Mouse (Mus musculus) liver, embryonic 14.5 days (tissue): ENCODE measurements around the gene Tmem127. TPM values are rescaled to one million over a fixed set of nuclear protein-coding genes. Genes with fewer than 3 reads are reported as not detected.

Experiments
- ATAC-seq: fragments of 200-750 bp; cut with Nextera tagmentation; 2 replicates; pipeline ENCODE4 v1.8.0; 2017; ENCODE audit warnings: moderate number of reproducible peaks, mild to moderate bottlenecking, moderate library complexity; ENCODE audit not compliant: insufficient read depth
- DNase-seq, 3 experiments: peaks; one replicate each; pipeline ENCODE4 v3.0.0-alpha.2; 2012 to 2013; ENCODE audit warnings: low read depth in 3 of 3, low spot score in 3 of 3
- H3K27ac ChIP-seq: fragments of 300-500 bp; sonication (generic); 2 replicates; pipeline ENCODE4 v1.5.1; 2014; ENCODE audit warnings: moderate library complexity, mild to moderate bottlenecking, control low read depth, inconsistent platforms
- H3K27me3 ChIP-seq: fragments of 300-500 bp; sonication (generic); 2 replicates; pipeline ENCODE4 v1.6.1; 2014; ENCODE audit warnings: mild to moderate bottlenecking, low read length, moderate library complexity; ENCODE audit not compliant: control insufficient read depth, insufficient read depth
- H3K36me3 ChIP-seq: fragments of 300-500 bp; sonication (generic); replicated peaks from 2 replicates; pipeline ENCODE4 v1.6.1; 2014; ENCODE audit warnings: low read depth; ENCODE audit not compliant: control insufficient read depth, insufficient read depth
- H3K4me1 ChIP-seq, 2 experiments: fragments of 200-500 bp in 1 of 2; fragments of 300-500 bp in 1 of 2; sonication (generic) in 1 of 2; replicated peaks; 2 replicates each; pipeline ENCODE4 v1.6.1; 2012 to 2014; ENCODE audit warnings: antibody characterized with exemption in 1 of 2, inconsistent platforms in 1 of 2, low read length in 1 of 2; ENCODE audit not compliant: control insufficient read depth in 2 of 2, insufficient read depth in 2 of 2
- H3K4me2 ChIP-seq: fragments of 300-500 bp; sonication (generic); 2 replicates; pipeline ENCODE4 v1.6.1; 2014; ENCODE audit warnings: low read depth, mild to moderate bottlenecking, control low read depth, moderate library complexity
- H3K4me3 ChIP-seq, 2 experiments: fragments of 200-500 bp in 1 of 2; fragments of 300-500 bp in 1 of 2; sonication (generic) in 1 of 2; 2 replicates each; pipeline ENCODE4 v1.5.1; 2012 to 2014; ENCODE audit warnings: low read depth in 2 of 2, low read length in 2 of 2, mild to moderate bottlenecking in 2 of 2, control low read depth in 1 of 2, inconsistent platforms in 1 of 2, moderate library complexity in 1 of 2; ENCODE audit not compliant: insufficient read depth in 1 of 2
- H3K9ac ChIP-seq: fragments of 300-500 bp; sonication (generic); replicated peaks from 2 replicates; pipeline ENCODE4 v1.6.1; 2014; ENCODE audit warnings: mild to moderate bottlenecking, control low read depth, moderate library complexity
- H3K9me3 ChIP-seq: fragments of 300-500 bp; sonication (generic); 2 replicates; pipeline ENCODE4 v1.6.1; 2016; ENCODE audit warnings: low read length, mixed read lengths; ENCODE audit not compliant: control insufficient read depth
- CTCF ChIP-seq: IDR thresholded peaks from 2 replicates; pipeline ENCODE4 v1.5.1; 2016; ENCODE audit warnings: antibody characterized with exemption, low read depth, control low read depth
- EP300 ChIP-seq: IDR thresholded peaks from 2 replicates; pipeline ENCODE4 v1.6.1; 2016; ENCODE audit warnings: antibody characterized with exemption, low read depth
- WGBS: fragments of 180-500 bp; shearing (Covaris S2); extraction: QIAGEN DNeasy Blood & Tissue Kit; methylation state at CpG from one replicate; pipeline ENCODE4 v1.1.7; 2014; ENCODE audit not compliant: insufficient replicate concordance; 5-methylcytosine and 5-hydroxymethylcytosine counted together
- polyA plus RNA-seq, 2 experiments: library from polyadenylated mRNA; depleted of rRNA in 1 of 2; stranded (reverse) in 1 of 2; unstranded in 1 of 2; fragments of >200 nt; fragmentation: Nextera tagmentation in 1 of 2; extraction: Ambion mirVana in 1 of 2; gene quantifications; 2 replicates each; pipeline versions ENCODE4 v1.2.1 to v1.2.3; 2012 to 2014

Gene Tmem127
- polyA plus RNA-seq, 2 experiments: 7.4 to 8.4 TPM

GRCm38 (mm10) chr2:127240065-127240464, 7.6 kb upstream of the Tmem127 start:
- Histone ChIP-seq H3K9me3 (no peaks in the 10 kb centered on the region), H3K4me2 (no peak overlapping the region), H3K4me3 (no peak overlapping the region), H3K4me1 (no peaks in the 10 kb centered on the region), H3K27me3 (no peaks in the 10 kb centered on the region), H3K9ac (no peak overlapping the region), H3K27ac (no peak overlapping the region), H3K36me3 (peaks cover 66% of the 10 kb centered on the region)
- WGBS: 84% methylated on average over 2 of the region's 2 CpGs
- no peak for ATAC-seq
- no peak for DNase-seq
- no peak for TF ChIP-seq CTCF

- H3K9me3 ChIP-seq: no peaks in the 10 kb centered on the region
- H3K36me3 ChIP-seq: peaks cover 19% of the 10 kb centered on the region
- WGBS: 1% methylated on average over 39 of the region's 39 CpGs
- peak overlapping the region; percentile 91 for H3K9ac ChIP-seq
- peak; percentile 45 to 54 (median 54) for DNase-seq
- peak overlapping the region; percentile 92 for H3K4me2 ChIP-seq
- H3K27ac ChIP-seq: peak overlapping the region; percentile 75
- peaks cover 19 to 29% of the 10 kb centered on the region in 2 experiments for H3K4me1 ChIP-seq
- peak overlapping the region; percentile 84 for H3K4me3 ChIP-seq
- TF ChIP-seq EP300 (no peak), CTCF (peak; percentile 47)
- H3K27me3 ChIP-seq: no peaks in the 10 kb centered on the region
- peak; percentile 50 for ATAC-seq
These were observed 761 bp downstream of the Tmem127 start for GRCm38 (mm10) chr2:127248334-127249004.

GRCm38 (mm10) chr2:127250291-127251008, 2.7 kb downstream of the Tmem127 start:
- ATAC-seq: no peak
- Histone ChIP-seq H3K27ac (peak overlapping the region; percentile 14; the same call in 1 of the 2 replicates), H3K9me3 (no peaks in the 10 kb centered on the region), H3K9ac (0 out of 2 replicates have a peak overlapping the region, but pooled peaks have one; percentile 12), H3K36me3 (peaks cover 10% of the 10 kb centered on the region), H3K4me1 (peaks cover 19 to 29% of the 10 kb centered on the region in 2 experiments), H3K4me3 (0 out of 4 replicates have a peak overlapping the region, but pooled peaks of 1 of the 2 experiments have one; percentile 3), H3K27me3 (no peaks in the 10 kb centered on the region), H3K4me2 (peak overlapping the region; percentile 92)
- no peak for DNase-seq
- 60% methylated on average over 9 of the region's 9 CpGs for WGBS
- TF ChIP-seq EP300 (peak; percentile 35; the same call in 1 of the 2 replicates), CTCF (no peak)

- DNase-seq (no peak), ATAC-seq (no peak)
- H3K9me3 ChIP-seq: no peaks in the 10 kb centered on the region
- TF ChIP-seq EP300 (no peak), CTCF (no peak)
- H3K4me2 ChIP-seq: no peak overlapping the region
- no peak overlapping the region for H3K27ac ChIP-seq
- peaks cover 2% of the 10 kb centered on the region; the same call in 1 of the 2 replicates for H3K36me3 ChIP-seq
- no peaks in the 10 kb centered on the region for H3K27me3 ChIP-seq
- H3K4me3 ChIP-seq: no peak overlapping the region
- WGBS: 71% methylated on average over 3 of the region's 3 CpGs
- peaks cover 16 to 24% of the 10 kb centered on the region in 2 experiments for H3K4me1 ChIP-seq
- H3K9ac ChIP-seq: no peak overlapping the region
These were observed 3.7 kb downstream of the Tmem127 start for GRCm38 (mm10) chr2:127251457-127251856.

GRCm38 (mm10) chr2:127251880-127252527, 4.3 kb downstream of the Tmem127 start:
- H3K9ac ChIP-seq: no peak overlapping the region
- no peak for DNase-seq

More at GRCm38 (mm10) chr2:127251880-127252527, 4.3 kb downstream of the Tmem127 start:
- Histone ChIP-seq H3K4me3 (no peak overlapping the region), H3K9me3 (no peaks in the 10 kb centered on the region), H3K27ac (no peak overlapping the region), H3K27me3 (no peaks in the 10 kb centered on the region), H3K4me2 (no peak overlapping the region), H3K36me3 (peaks cover 5% of the 10 kb centered on the region), H3K4me1 (peaks cover 10 to 19% of the 10 kb centered on the region in 2 experiments)
- no peak for ATAC-seq
- TF ChIP-seq CTCF: no peak
- TF ChIP-seq EP300: no peak
- WGBS: 56% methylated on average over 3 of the region's 3 CpGs
